Mouse (Mus musculus): ENCODE measurements around the gene Chkb. TPM values are rescaled to one million over a fixed set of nuclear protein-coding genes. Genes with fewer than 3 reads are reported as not detected.
A peak's percentile ranks its signal among the peaks of the same experiment; 100 is the strongest.

Gene Chkb
- 59.3 and 66.3 TPM in 2 replicates for polyA plus RNA-seq (2014; fragmentation: Nextera tagmentation; extraction: Ambion mirVana)

- Histone ChIP-seq H3K27ac (ENCODE audit: low read depth, low read length) (peak within 1 kb of the TSS; percentile 87), H3K27me3 (replicated peaks; ENCODE audit: control insufficient read depth, insufficient read depth, low read length) (no peaks in the 10 kb centered on the region), H3K4me3 (ENCODE audit: low read depth, low read length) (peak within 1 kb of the TSS; percentile 57), H3K4me1 (ENCODE audit: control insufficient read depth, insufficient read depth, low read length) (peaks cover 5% of the 10 kb centered on the region; the same call in 1 of the 2 replicates), H3K36me3 (ENCODE audit: control insufficient read depth, insufficient read depth, low read length) (peaks cover 22% of the 10 kb centered on the region; the same call in 1 of the 2 replicates), H3K4me2 (ENCODE audit: low read length) (peak within 1 kb of the TSS; percentile 64), H3K9me3 (replicated peaks; ENCODE audit: control insufficient read depth, low read length) (no peaks in the 10 kb centered on the region), H3K9ac (ENCODE audit: low read length) (peak within 1 kb of the TSS; percentile 71)
- DNase-seq (ENCODE audit: low spot score) (peak; percentile 96), ATAC-seq (peak; percentile 96)
- WGBS, result under 1% methylated on average over 69 of the region's 70 CpGs
Observed at GRCm38 (mm10) chr15:89429352-89430221, at the start of gene Chkb, which contains the start of the genes C730034F03Rik and Gm44502. Chkb (minus strand) TSS chr15:89429908. C730034F03Rik (plus strand) TSS chr15:89429589. Gm44502 (minus strand) TSS chr15:89429696.

- Histone ChIP-seq H3K9ac (ENCODE audit: low read length) (no peak overlapping the region), H3K27me3 (replicated peaks; ENCODE audit: control insufficient read depth, insufficient read depth, low read length) (no peaks in the 10 kb centered on the region; the same call in 1 of the 2 replicates), H3K4me3 (ENCODE audit: low read depth, low read length) (no peak overlapping the region), H3K4me2 (ENCODE audit: low read length) (no peak overlapping the region), H3K9me3 (replicated peaks; ENCODE audit: control insufficient read depth, low read length) (no peaks in the 10 kb centered on the region), H3K36me3 (ENCODE audit: control insufficient read depth, insufficient read depth, low read length) (no peaks in the 10 kb centered on the region), H3K27ac (ENCODE audit: low read depth, low read length) (no peak overlapping the region), H3K4me1 (ENCODE audit: control insufficient read depth, insufficient read depth, low read length) (peaks cover 6% of the 10 kb centered on the region)
- WGBS, result 87% methylated on average over 3 of the region's 3 CpGs
- DNase-seq (ENCODE audit: low spot score) (no peak), ATAC-seq (no peak)
Observed at GRCm38 (mm10) chr15:89478622-89479021, 48.9 kb upstream of the Chkb start.

GRCm38 (mm10) chr15:89477806-89478205, 48.1 kb upstream of the Chkb start:
- no peak for ATAC-seq
- no peaks in the 10 kb centered on the region for H3K36me3 ChIP-seq (ENCODE audit: control insufficient read depth, insufficient read depth, low read length)
- no peak overlapping the region for H3K4me3 ChIP-seq (ENCODE audit: low read depth, low read length)
- H3K9ac ChIP-seq (ENCODE audit: low read length), result no peak overlapping the region
- WGBS, result 50% methylated on average over 8 of the region's 8 CpGs
- no peaks in the 10 kb centered on the region for H3K9me3 ChIP-seq (replicated peaks; ENCODE audit: control insufficient read depth, low read length)
- DNase-seq (ENCODE audit: low spot score), result no peak
- H3K27ac ChIP-seq (ENCODE audit: low read depth, low read length), result no peak overlapping the region
- H3K27me3 ChIP-seq (replicated peaks; ENCODE audit: control insufficient read depth, insufficient read depth, low read length), result no peaks in the 10 kb centered on the region; the same call in 1 of the 2 replicates
- no peak overlapping the region for H3K4me2 ChIP-seq (ENCODE audit: low read length)
- peaks cover 6% of the 10 kb centered on the region for H3K4me1 ChIP-seq (ENCODE audit: control insufficient read depth, insufficient read depth, low read length)

GRCm38 (mm10) chr15:89477091-89477491, 47.4 kb upstream of the Chkb start, which contains the start of gene Arsa:
Arsa (minus strand) TSS chr15:89477425.
- peak within 1 kb of the TSS; percentile 72 for H3K9ac ChIP-seq (ENCODE audit: low read length)
- ATAC-seq (no peak), DNase-seq (ENCODE audit: low spot score) (no peak)
- no peaks in the 10 kb centered on the region for H3K36me3 ChIP-seq (ENCODE audit: control insufficient read depth, insufficient read depth, low read length)
- no peaks in the 10 kb centered on the region; the same call in 1 of the 2 replicates for H3K27me3 ChIP-seq (replicated peaks; ENCODE audit: control insufficient read depth, insufficient read depth, low read length)
- peaks cover 6% of the 10 kb centered on the region for H3K4me1 ChIP-seq (ENCODE audit: control insufficient read depth, insufficient read depth, low read length)
- 33% methylated on average over 9 of the region's 9 CpGs for WGBS
- H3K9me3 ChIP-seq (replicated peaks; ENCODE audit: control insufficient read depth, low read length), result no peaks in the 10 kb centered on the region
- H3K27ac ChIP-seq (ENCODE audit: low read depth, low read length), result peak within 1 kb of the TSS; percentile 63
- H3K4me2 ChIP-seq (ENCODE audit: low read length), result peak within 1 kb of the TSS; percentile 89
- peak within 1 kb of the TSS; percentile 52 for H3K4me3 ChIP-seq (ENCODE audit: low read depth, low read length)

GRCm38 (mm10) chr15:89476475-89476815, 46.7 kb upstream of the Chkb start:
- H3K4me1 ChIP-seq (ENCODE audit: control insufficient read depth, insufficient read depth, low read length), result peaks cover 6% of the 10 kb centered on the region
- ATAC-seq (no peak; the same call in 1 of the 2 replicates), DNase-seq (ENCODE audit: low spot score) (no peak)
- H3K4me2 ChIP-seq (ENCODE audit: low read length), result peak overlapping the region; percentile 89
- H3K36me3 ChIP-seq (ENCODE audit: control insufficient read depth, insufficient read depth, low read length), result no peaks in the 10 kb centered on the region
- 5% methylated on average over 5 of the region's 5 CpGs for WGBS
- peak overlapping the region; percentile 72 for H3K9ac ChIP-seq (ENCODE audit: low read length)
- peak overlapping the region; percentile 63 for H3K27ac ChIP-seq (ENCODE audit: low read depth, low read length)
- H3K9me3 ChIP-seq (replicated peaks; ENCODE audit: control insufficient read depth, low read length), result no peaks in the 10 kb centered on the region
- peak overlapping the region; percentile 52 for H3K4me3 ChIP-seq (ENCODE audit: low read depth, low read length)
- no peaks in the 10 kb centered on the region; the same call in 1 of the 2 replicates for H3K27me3 ChIP-seq (replicated peaks; ENCODE audit: control insufficient read depth, insufficient read depth, low read length)

- Histone ChIP-seq H3K4me3 (ENCODE audit: low read depth, low read length) (peak overlapping the region; percentile 52), H3K36me3 (ENCODE audit: control insufficient read depth, insufficient read depth, low read length) (no peaks in the 10 kb centered on the region), H3K4me2 (ENCODE audit: low read length) (peak overlapping the region; percentile 89), H3K27me3 (replicated peaks; ENCODE audit: control insufficient read depth, insufficient read depth, low read length) (no peaks in the 10 kb centered on the region; the same call in 1 of the 2 replicates), H3K9ac (ENCODE audit: low read length) (peak overlapping the region; percentile 72), H3K27ac (ENCODE audit: low read depth, low read length) (peak overlapping the region; percentile 63), H3K9me3 (replicated peaks; ENCODE audit: control insufficient read depth, low read length) (no peaks in the 10 kb centered on the region), H3K4me1 (ENCODE audit: control insufficient read depth, insufficient read depth, low read length) (peaks cover 6% of the 10 kb centered on the region)
- DNase-seq (ENCODE audit: low spot score) (peak; percentile 93), ATAC-seq (peak; percentile 98)
- WGBS, result 8% methylated on average over 44 of the region's 44 CpGs
Observed at GRCm38 (mm10) chr15:89475611-89476474, 46.1 kb upstream of the Chkb start.

GRCm38 (mm10) chr15:89475293-89475600, 45.5 kb upstream of the Chkb start:
- H3K27me3 ChIP-seq (replicated peaks; ENCODE audit: control insufficient read depth, insufficient read depth, low read length), result no peaks in the 10 kb centered on the region; the same call in 1 of the 2 replicates
- no peaks in the 10 kb centered on the region for H3K36me3 ChIP-seq (ENCODE audit: control insufficient read depth, insufficient read depth, low read length)
- no peak for DNase-seq (ENCODE audit: low spot score)
- H3K9ac ChIP-seq (ENCODE audit: low read length), result peak overlapping the region; percentile 72
- H3K4me1 ChIP-seq (ENCODE audit: control insufficient read depth, insufficient read depth, low read length), result peaks cover 6% of the 10 kb centered on the region
- 0 out of 2 replicates have a peak, but pooled peaks have one; percentile 0 for ATAC-seq
- H3K9me3 ChIP-seq (replicated peaks; ENCODE audit: control insufficient read depth, low read length), result no peaks in the 10 kb centered on the region
- 89% methylated on average over 7 of the region's 7 CpGs for WGBS
- H3K27ac ChIP-seq (ENCODE audit: low read depth, low read length), result no peak overlapping the region
- peak overlapping the region; percentile 52; the same call in 1 of the 2 replicates for H3K4me3 ChIP-seq (ENCODE audit: low read depth, low read length)
- peak overlapping the region; percentile 89 for H3K4me2 ChIP-seq (ENCODE audit: low read length)

- DNase-seq (ENCODE audit: low spot score) (no peak), ATAC-seq (no peak)
- Histone ChIP-seq H3K9ac (ENCODE audit: low read length) (no peak overlapping the region), H3K27me3 (replicated peaks; ENCODE audit: control insufficient read depth, insufficient read depth, low read length) (no peaks in the 10 kb centered on the region; the same call in 1 of the 2 replicates), H3K4me2 (ENCODE audit: low read length) (no peak overlapping the region; the same call in 1 of the 2 replicates), H3K4me1 (ENCODE audit: control insufficient read depth, insufficient read depth, low read length) (peaks cover 6% of the 10 kb centered on the region), H3K27ac (ENCODE audit: low read depth, low read length) (no peak overlapping the region), H3K9me3 (replicated peaks; ENCODE audit: control insufficient read depth, low read length) (no peaks in the 10 kb centered on the region), H3K36me3 (ENCODE audit: control insufficient read depth, insufficient read depth, low read length) (no peaks in the 10 kb centered on the region), H3K4me3 (ENCODE audit: low read depth, low read length) (no peak overlapping the region)
- WGBS, result 93% methylated on average over 19 of the region's 19 CpGs
Observed at GRCm38 (mm10) chr15:89474596-89475292, 45.0 kb upstream of the Chkb start.

All from forebrain, embryonic 14.5 days (tissue).